Mouse (Mus musculus) heart, postnatal 0 days (tissue): ENCODE results near the gene Cgnl1. TPM values are rescaled to one million over a fixed set of nuclear protein-coding genes. Genes with fewer than 3 reads are reported as not detected.

Source experiments
- ATAC-seq: fragments of 200-750 bp; cut with Nextera tagmentation; 2 replicates; pipeline ENCODE4 v1.8.0; 2017; ENCODE audit warnings: low read depth, moderate number of reproducible peaks, moderate library complexity; ENCODE audit not compliant: insufficient read depth
- DNase-seq: peaks from one replicate; pipeline ENCODE4 v3.0.0-alpha.2; 2016; ENCODE audit warnings: low spot score
- H3K27ac ChIP-seq: fragments of 300-500 bp; sonication (generic); 2 replicates; pipeline ENCODE4 v1.5.1; 2014; ENCODE audit warnings: low read depth, mild to moderate bottlenecking
- H3K27me3 ChIP-seq: fragments of 300-500 bp; sonication (generic); 2 replicates; pipeline ENCODE4 v1.6.1; 2014; ENCODE audit warnings: low read length, mixed read lengths; ENCODE audit not compliant: control insufficient read depth, insufficient read depth
- H3K36me3 ChIP-seq: fragments of 300-500 bp; sonication (generic); replicated peaks from 2 replicates; pipeline ENCODE4 v1.6.1; 2014; ENCODE audit warnings: low read length, mixed read lengths; ENCODE audit not compliant: control insufficient read depth, insufficient read depth
- H3K4me1 ChIP-seq: fragments of 300-500 bp; sonication (generic); 2 replicates; pipeline ENCODE4 v1.6.1; 2014; ENCODE audit warnings: antibody characterized with exemption; ENCODE audit not compliant: control insufficient read depth, insufficient read depth
- H3K4me2 ChIP-seq: fragments of 300-500 bp; sonication (generic); 2 replicates; pipeline ENCODE4 v1.6.1; 2014; ENCODE audit warnings: low read depth, mild to moderate bottlenecking, low read length, moderate library complexity
- H3K4me3 ChIP-seq: fragments of 300-500 bp; sonication (generic); 2 replicates; pipeline ENCODE4 v1.5.1; 2014; ENCODE audit warnings: low read depth, low read length
- H3K9ac ChIP-seq: fragments of 300-500 bp; sonication (generic); replicated peaks from 2 replicates; pipeline ENCODE4 v1.6.1; 2014; ENCODE audit warnings: low read depth, low read length, mixed read lengths
- H3K9me3 ChIP-seq: fragments of 300-500 bp; sonication (generic); replicated peaks from 2 replicates; pipeline ENCODE4 v1.6.1; 2016; ENCODE audit warnings: low read length; ENCODE audit not compliant: control insufficient read depth
- CTCF ChIP-seq: IDR thresholded peaks from 2 replicates; pipeline ENCODE4 v1.5.1; 2016; ENCODE audit warnings: antibody characterized with exemption, control low read depth, low read depth
- EP300 ChIP-seq: IDR thresholded peaks from 2 replicates; pipeline ENCODE4 v1.6.1; 2016; ENCODE audit warnings: antibody characterized with exemption, low read depth
- WGBS: fragments of 180-500 bp; shearing (Covaris S2); extraction: QIAGEN DNeasy Blood & Tissue Kit; methylation state at CpG from one replicate; pipeline ENCODE4 v1.1.7; 2014; 5-methylcytosine and 5-hydroxymethylcytosine counted together
- polyA plus RNA-seq: library from polyadenylated mRNA; unstranded; fragments of >200 nt; fragmentation: Nextera tagmentation; extraction: Ambion mirVana; gene quantifications from 2 replicates; pipeline ENCODE4 v1.2.1, GENCODE M21; 2015
- total RNA-seq: library from RNA; depleted of rRNA; stranded (reverse); fragments of >200 nt; gene quantifications from 2 replicates; pipeline ENCODE4 v1.2.3, GENCODE M21; 2014; ENCODE audit warnings: low replicate concordance

Cgnl1 gene
- total and polyA plus RNA-seq, 2 experiments from 2014 or later: 20.0 to 20.6 TPM

GRCm38 (mm10) chr9:71604914-71605635 lies 166.3 kb downstream of the Cgnl1 start:
- TF ChIP-seq EP300 (no peak), CTCF (no peak)
- no peak overlapping the region for H3K4me3 ChIP-seq
- no peak overlapping the region for H3K4me2 ChIP-seq
- H3K9ac ChIP-seq: no peak overlapping the region
- H3K27me3 ChIP-seq: no peaks in the 10 kb centered on the region
- no peaks in the 10 kb centered on the region for H3K9me3 ChIP-seq
- no peak overlapping the region for H3K27ac ChIP-seq
- H3K36me3 ChIP-seq: no peaks in the 10 kb centered on the region
- DNase-seq (no peak), ATAC-seq (no peak)
- 58% methylated on average over 6 of the region's 6 CpGs for WGBS
- H3K4me1 ChIP-seq: peaks cover 36% of the 10 kb centered on the region

- H3K36me3 ChIP-seq: no peaks in the 10 kb centered on the region
- H3K27me3 ChIP-seq: no peaks in the 10 kb centered on the region
- ATAC-seq (peak; percentile 17; the same call in 1 of the 2 replicates), DNase-seq (no peak)
- no peak overlapping the region for H3K9ac ChIP-seq
- no peak overlapping the region for H3K4me2 ChIP-seq
- no peak for TF ChIP-seq EP300
- no peak for TF ChIP-seq CTCF
- no peak overlapping the region for H3K27ac ChIP-seq
- peaks cover 25% of the 10 kb centered on the region; the same call in 1 of the 2 replicates for H3K4me1 ChIP-seq
- WGBS: 50% methylated on average over 7 of the region's 7 CpGs
- no peaks in the 10 kb centered on the region for H3K9me3 ChIP-seq
- H3K4me3 ChIP-seq: no peak overlapping the region
Measured at GRCm38 (mm10) chr9:71599861-71600260, 171.5 kb downstream of the Cgnl1 start.

- Histone ChIP-seq H3K27ac (no peak overlapping the region), H3K4me3 (no peak overlapping the region), H3K27me3 (no peaks in the 10 kb centered on the region), H3K4me1 (peaks cover 29% of the 10 kb centered on the region), H3K9me3 (no peaks in the 10 kb centered on the region), H3K36me3 (no peaks in the 10 kb centered on the region), H3K9ac (no peak overlapping the region), H3K4me2 (no peak overlapping the region)
- DNase-seq (no peak), ATAC-seq (no peak)
- TF ChIP-seq CTCF (no peak), EP300 (no peak)
- WGBS: 62% methylated on average over 6 of the region's 6 CpGs
Measured at GRCm38 (mm10) chr9:71596888-71597287, 174.5 kb downstream of the Cgnl1 start.

- Histone ChIP-seq H3K4me3 (peak overlapping the region; percentile 74), H3K27ac (peak overlapping the region; percentile 95), H3K36me3 (0 out of 2 replicates have a peak, but pooled peaks cover 6% of the 10 kb centered on the region), H3K4me1 (peaks cover 37% of the 10 kb centered on the region), H3K9me3 (no peaks in the 10 kb centered on the region), H3K9ac (peak overlapping the region; percentile 85; the same call in 1 of the 2 replicates), H3K27me3 (no peaks in the 10 kb centered on the region), H3K4me2 (peak overlapping the region; percentile 73)
- no peak for ATAC-seq
- DNase-seq: no peak
- WGBS: 26% methylated on average over 6 of the region's 6 CpGs
- TF ChIP-seq EP300 (no peak), CTCF (0 out of 2 replicates have a peak, but pooled peaks have one; percentile 17)
Measured at GRCm38 (mm10) chr9:71592577-71593285, 178.7 kb downstream of the Cgnl1 start.

- Histone ChIP-seq H3K4me1 (peaks cover 38% of the 10 kb centered on the region), H3K27me3 (no peaks in the 10 kb centered on the region), H3K27ac (peak within 1 kb of the TSS; percentile 95), H3K4me3 (peak within 1 kb of the TSS; percentile 74), H3K9ac (peak within 1 kb of the TSS; percentile 85), H3K4me2 (peak within 1 kb of the TSS; percentile 73), H3K36me3 (0 out of 2 replicates have a peak, but pooled peaks cover 13% of the 10 kb centered on the region), H3K9me3 (no peaks in the 10 kb centered on the region)
- DNase-seq: peak; percentile 87
- ATAC-seq: peak; percentile 81
- 1% methylated on average over 29 of the region's 29 CpGs for WGBS
- TF ChIP-seq CTCF: no peak
- TF ChIP-seq EP300: no peak; the same call in 1 of the 2 replicates
Measured at GRCm38 (mm10) chr9:71591938-71592548, 179.4 kb downstream of the Cgnl1 start, which contains the start of gene Myzap. TSS of gene Myzap (minus strand) at chr9:71592360.
